In the genomic region with DNA sequence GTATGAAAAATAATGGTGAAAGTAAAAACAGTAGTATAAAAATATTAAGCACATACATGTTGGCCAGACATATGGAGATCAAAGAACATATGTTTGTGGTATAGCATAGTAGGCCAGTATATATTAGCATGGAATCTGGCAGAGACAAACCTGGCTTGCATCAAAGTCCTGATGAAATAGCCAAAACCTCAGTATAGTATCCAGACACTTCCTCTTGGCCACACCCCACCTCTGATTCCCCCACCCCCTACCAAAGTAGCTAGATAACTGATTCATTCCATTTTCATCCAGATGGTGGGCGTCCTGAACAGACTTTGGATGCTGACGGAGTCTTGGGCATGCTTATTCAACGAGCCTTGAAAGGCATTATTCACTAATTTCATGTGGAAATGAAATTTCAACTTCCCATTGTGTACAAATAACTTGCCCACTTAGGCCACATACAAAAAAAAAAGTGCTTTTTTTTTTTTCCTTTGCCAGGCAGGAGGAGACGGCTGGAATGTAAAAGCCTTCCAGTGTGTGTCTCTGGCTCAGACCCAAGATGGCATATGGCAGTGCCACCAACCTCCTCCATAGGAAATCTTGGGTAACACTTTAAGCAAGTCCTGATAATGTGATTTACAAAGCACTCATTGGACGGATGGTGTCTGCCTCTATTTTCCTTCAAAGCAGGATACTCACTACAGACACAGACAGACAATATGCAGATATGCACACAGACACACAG, we compare ENCODE assay signal across 10 mouse cellular contexts.
A peak's percentile ranks its signal among the peaks of the same experiment; 100 is the strongest.
DNase-seq lines count a peak whose midpoint lies in the region; TF ChIP-seq lines count a peak whose summit lies in the region.
"Had no signal": no experiment of that assay in that cellular context is flagged by ENCODE, and none has a peak within 500 bp of the region (broad histone marks: within the 10 kb centered on the region; RNA-seq: fewer than 3 reads in every experiment).

No protein-coding gene starts in this region.

- no peak overlapping the region for H3K27ac ChIP-seq in layer of hippocampus, adult 2 months

- DNase-seq in layer of hippocampus, adult 2 months (ENCODE audit: low spot score in 2 of 2): peak; percentile 34 to 43
- DNase-seq in layer of hippocampus, adult 9-10 months (ENCODE audit: low spot score): no peak
- peak; percentile 21 for DNase-seq in cerebellum, adult 11 months
- peak; percentile 85 to 88 for DNase-seq in cerebellum, postnatal 10 days
- peak; percentile 64 for DNase-seq in right cerebral cortex, adult 18-20 months
- no peak for DNase-seq in urinary bladder, postnatal 10 days (ENCODE audit: low spot score)
- DNase-seq in kidney, postnatal 4 days: no peak
- DNase-seq: kidney, adult 18-20 months; thymus, postnatal 4 days had no signal

- TF ChIP-seq CTCF in layer of hippocampus, adult 2 months (conservative IDR thresholded peaks at IDR 0.05): no peak

- H3K4me3 ChIP-seq in layer of hippocampus, adult 2 months: no peak overlapping the region
- H3K4me3 ChIP-seq: heart, embryonic 15.5 days had no signal

Comparison
In these comparisons a context has a peak if more than half of its experiments do, and no peak if none do; other contexts are left out.
1. DNase-seq: peak in layer of hippocampus, adult 2 months (2 of 2), cerebellum, adult 11 months (single experiment), cerebellum, postnatal 10 days (2 of 2) and right cerebral cortex, adult 18-20 months (single experiment); none in layer of hippocampus, adult 9-10 months (single experiment), urinary bladder, postnatal 10 days (single experiment) and kidney, postnatal 4 days (0 of 2).